Mouse (Mus musculus): ENCODE results near the gene Fam117a. TPM values are rescaled to one million over a fixed set of nuclear protein-coding genes. Genes with fewer than 3 reads are reported as not detected.

Gene Fam117a
- 52.6 and 81.5 TPM in 2 replicates for polyA plus RNA-seq (2012; rRNA removed; ENCODE audit: low replicate concordance)

GRCm38 (mm10) chr11:95336568-95337128 is at the start of gene Fam117a:
Gene Fam117a (plus strand): TSS chr11:95337018.

DNA sequence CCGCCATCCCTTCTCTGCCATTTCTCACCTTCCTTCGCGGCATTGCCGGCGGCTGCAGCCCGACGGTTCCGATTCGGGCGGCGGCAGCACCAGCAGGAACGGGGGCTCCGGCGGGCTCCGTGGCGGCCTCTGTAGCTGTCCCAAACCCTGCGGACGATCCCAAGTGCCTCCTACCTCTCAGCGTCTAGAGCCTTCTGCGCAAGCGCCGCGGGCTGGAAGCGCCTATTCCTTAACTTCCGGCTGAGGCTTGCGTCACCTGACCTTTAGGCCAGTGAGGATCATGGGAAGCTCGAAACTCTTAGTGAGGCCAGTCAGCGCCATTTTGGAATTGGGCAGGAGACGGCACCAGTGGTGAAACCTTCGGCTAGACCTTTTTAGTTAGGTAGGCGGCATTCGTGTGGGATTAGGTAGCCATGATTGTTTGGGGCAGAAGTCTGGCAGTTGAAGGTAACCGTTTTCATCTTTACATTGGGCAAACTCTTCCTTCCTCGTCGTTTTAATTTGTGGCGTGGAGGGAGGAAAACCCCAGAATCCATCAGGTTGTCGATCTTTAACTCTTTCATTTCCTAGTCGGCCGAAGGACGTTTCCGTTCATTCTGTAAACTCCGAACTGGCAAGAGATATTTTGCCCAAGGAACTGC is 26.7 kb upstream of the Fam117a start, which contains the start of gene Kat7:
Kat7 (minus strand) TSS at position 240 of the 641 bp plus-strand sequence.

GRCm38 (mm10) chr11:95384319-95384972 is 47.6 kb downstream of the Fam117a start, which contains the start of gene Slc35b1:
Gene Slc35b1 (plus strand): TSS chr11:95384692.

GRCm38 (mm10) chr11:95413641-95414535 is 77.1 kb downstream of the Fam117a start, which contains the start of gene Spop:
Gene Spop (plus strand): TSS chr11:95414080.

Other genes with a start within 250 kb of the Fam117a start
- 0.80 and 1.6 TPM in 2 replicates for gene Dlx3, start 216.9 kb upstream of the Fam117a start, polyA plus RNA-seq (2012; rRNA removed; ENCODE audit: low replicate concordance)
- 0.78 and 1.6 TPM in 2 replicates for gene Dlx4, start 190.8 kb upstream of the Fam117a start, polyA plus RNA-seq (2012; rRNA removed; ENCODE audit: low replicate concordance)
- gene Tac4, start 75.5 kb upstream of the Fam117a start, polyA plus RNA-seq (2012; rRNA removed; ENCODE audit: low replicate concordance), result 0.14 TPM in 1 of 2 replicates, not detected in the other
- 25.6 and 51.8 TPM in 2 replicates for gene Kat7, start 26.8 kb upstream of the Fam117a start, polyA plus RNA-seq (2012; rRNA removed; ENCODE audit: low replicate concordance)
- gene Slc35b1, start 47.7 kb downstream of the Fam117a start, polyA plus RNA-seq (2012; rRNA removed; ENCODE audit: low replicate concordance), result 59.5 and 121 TPM in 2 replicates
- gene Spop, start 77.1 kb downstream of the Fam117a start, polyA plus RNA-seq (2012; rRNA removed; ENCODE audit: low replicate concordance), result 32.9 and 38.4 TPM in 2 replicates
- 3.5 and 6.6 TPM in 2 replicates for gene Nxph3, start 177.6 kb downstream of the Fam117a start, polyA plus RNA-seq (2012; rRNA removed; ENCODE audit: low replicate concordance)

Data from mammary gland, adult 2 months (tissue).